Mouse (Mus musculus) spleen, adult 2 months (tissue): ENCODE measurements around the gene Spag17. TPM values are rescaled to one million over a fixed set of nuclear protein-coding genes. Genes with fewer than 3 reads are reported as not detected.

Experiments
- DNase-seq, 2 experiments: peaks; one replicate each; pipeline versions ENCODE4 v3.0.0 to v3.0.0-alpha.2; 2012 to 2021; ENCODE audit warnings: low spot score in 2 of 2, low read depth in 1 of 2
- H3K27ac ChIP-seq: fragments of 200-500 bp; 2 replicates; pipeline ENCODE4 v1.5.1; 2012; ENCODE audit warnings: low read length, inconsistent platforms; ENCODE audit not compliant: insufficient read depth
- H3K27me3 ChIP-seq: fragments of 200-500 bp; 2 replicates; pipeline ENCODE4 v1.6.1; 2012; ENCODE audit warnings: mild to moderate bottlenecking, moderate library complexity, low read length, inconsistent platforms; ENCODE audit not compliant: control insufficient read depth, insufficient read depth
- H3K36me3 ChIP-seq: fragments of 200-500 bp; 2 replicates; pipeline ENCODE4 v1.6.1; 2012; ENCODE audit warnings: mild to moderate bottlenecking, low read length, inconsistent platforms; ENCODE audit not compliant: control insufficient read depth, insufficient read depth
- H3K4me1 ChIP-seq: fragments of 200-500 bp; 2 replicates; pipeline ENCODE4 v1.6.1; 2011; ENCODE audit warnings: inconsistent platforms; ENCODE audit not compliant: control insufficient read depth, insufficient read depth, insufficient read length
- H3K4me3 ChIP-seq: fragments of 200-500 bp; 2 replicates; pipeline ENCODE4 v1.5.1; 2011; ENCODE audit warnings: mild to moderate bottlenecking, inconsistent platforms; ENCODE audit not compliant: insufficient read depth, insufficient read length; ENCODE audit errors: extremely low read depth
- CTCF ChIP-seq: fragments of 200-500 bp; IDR thresholded peaks from 2 replicates; pipeline ENCODE4 v1.5.1; 2011; ENCODE audit warnings: mild to moderate bottlenecking, inconsistent platforms; ENCODE audit not compliant: insufficient read depth, insufficient read length, insufficient replicate concordance; ENCODE audit errors: extremely low read depth
- POLR2A ChIP-seq: fragments of 200-500 bp; IDR thresholded peaks from 2 replicates; pipeline ENCODE4 v1.6.1; 2011; ENCODE audit warnings: low read depth, low read length, inconsistent platforms
- WGBS: fragments of 180-500 bp; shearing (Covaris S2); methylation state at CpG from one replicate; pipeline ENCODE4 v1.1.7; 2018; 5-methylcytosine and 5-hydroxymethylcytosine counted together
- polyA plus RNA-seq: library from polyadenylated mRNA; depleted of rRNA; stranded (reverse); fragments of >200 nt; gene quantifications from 2 replicates; pipeline ENCODE4 v1.2.3, GENCODE M21; 2012

The Spag17 gene
- polyA plus RNA-seq, 1 experiment, result not detected

DNA sequence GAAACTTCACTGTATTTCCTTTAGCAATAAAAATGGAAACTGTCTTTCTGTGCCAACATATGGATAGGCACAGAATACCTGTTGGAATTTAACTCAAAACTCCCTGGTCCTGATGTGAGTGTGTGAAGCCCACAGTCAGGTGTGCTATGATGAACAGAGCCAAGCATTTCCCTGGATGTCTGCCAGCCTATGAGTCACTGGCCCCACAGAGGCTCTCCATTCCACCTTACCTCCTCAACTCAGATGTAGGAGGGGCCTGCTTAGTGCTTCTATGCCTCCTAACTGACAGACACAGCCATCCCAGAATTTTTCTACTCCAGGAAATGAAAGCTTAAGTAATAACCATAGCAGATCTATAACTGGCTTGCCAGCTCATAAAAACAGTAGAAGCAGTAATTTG lies 124.6 kb downstream of the Spag17 start:
- no peaks in the 10 kb centered on the region for H3K36me3 ChIP-seq
- no peak overlapping the region for H3K27ac ChIP-seq
- no peaks in the 10 kb centered on the region for H3K4me1 ChIP-seq
- DNase-seq, result no peak
- no peaks in the 10 kb centered on the region for H3K27me3 ChIP-seq
- TF ChIP-seq POLR2A (no peak), CTCF (no peak)
- no peak overlapping the region for H3K4me3 ChIP-seq

DNA sequence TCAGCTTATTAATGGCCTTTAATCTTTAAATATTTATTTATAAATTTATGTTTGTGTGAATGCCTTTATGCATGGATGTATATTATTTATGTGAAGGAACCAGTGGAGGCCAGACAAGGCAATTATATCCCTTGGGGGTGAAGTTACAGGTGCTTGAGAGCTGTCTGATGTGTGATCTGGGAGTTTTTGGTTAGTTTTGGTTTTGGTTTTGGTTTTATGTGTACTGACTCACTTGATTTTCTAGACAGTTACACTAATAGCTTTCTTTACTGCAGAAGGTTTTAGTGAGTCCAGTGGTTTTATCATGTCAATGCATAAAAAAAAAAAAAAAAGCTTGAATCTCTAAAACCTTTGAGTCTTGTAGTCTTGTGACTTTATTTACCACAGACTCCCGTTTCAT lies 128.9 kb downstream of the Spag17 start:
- TF ChIP-seq CTCF (no peak), POLR2A (no peak)
- WGBS, result 90% methylated on average over 1 of the region's 1 CpGs
- Histone ChIP-seq H3K27me3 (no peaks in the 10 kb centered on the region), H3K27ac (no peak overlapping the region), H3K4me1 (no peaks in the 10 kb centered on the region), H3K4me3 (no peak overlapping the region), H3K36me3 (no peaks in the 10 kb centered on the region)
- no peak for DNase-seq

GRCm38 (mm10) chr3:100031291-100031690 lies 146.1 kb downstream of the Spag17 start:
- Histone ChIP-seq H3K27ac (no peak overlapping the region), H3K4me1 (no peaks in the 10 kb centered on the region), H3K36me3 (no peaks in the 10 kb centered on the region), H3K4me3 (no peak overlapping the region), H3K27me3 (no peaks in the 10 kb centered on the region)
- DNase-seq, result no peak
- TF ChIP-seq CTCF (no peak), POLR2A (no peak)
- WGBS, result 61% methylated on average over 4 of the region's 4 CpGs

DNA sequence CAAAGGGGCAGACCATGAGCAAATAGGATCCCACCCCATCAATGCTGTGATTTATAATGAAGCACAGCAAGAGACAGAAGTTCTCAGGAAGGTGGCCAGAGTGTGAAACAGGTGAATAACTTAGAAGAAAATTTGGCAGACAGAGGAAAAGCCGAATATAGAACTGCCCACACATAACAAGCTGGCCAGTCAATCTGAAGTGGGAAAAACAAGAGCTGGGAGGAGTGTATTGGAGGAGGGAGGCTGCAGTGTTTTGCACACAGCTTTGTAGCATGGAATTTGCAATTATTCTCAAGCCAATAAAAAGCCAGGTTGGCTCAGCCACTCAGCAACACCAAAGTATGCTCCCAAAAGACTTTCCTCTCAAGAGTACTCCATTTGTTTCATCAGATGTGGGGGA lies 147.8 kb downstream of the Spag17 start:
- TF ChIP-seq CTCF (no peak), POLR2A (no peak)

GRCm38 (mm10) chr3:100034366-100034956 lies 149.3 kb downstream of the Spag17 start:
- TF ChIP-seq POLR2A, result no peak
- no peak for TF ChIP-seq CTCF
- Histone ChIP-seq H3K4me3 (no peak overlapping the region), H3K27ac (no peak overlapping the region), H3K27me3 (no peaks in the 10 kb centered on the region), H3K36me3 (no peaks in the 10 kb centered on the region), H3K4me1 (no peaks in the 10 kb centered on the region)
- DNase-seq, result no peak
- WGBS, result 81% methylated on average over 4 of the region's 4 CpGs

More for the DNA sequence above, 147.8 kb downstream of the Spag17 start:
- no peak overlapping the region for H3K27ac ChIP-seq
- no peak for DNase-seq
- H3K27me3 ChIP-seq, result no peaks in the 10 kb centered on the region
- H3K4me1 ChIP-seq, result no peaks in the 10 kb centered on the region
- 67% methylated on average over 1 of the region's 1 CpGs for WGBS
- no peak overlapping the region for H3K4me3 ChIP-seq
- no peaks in the 10 kb centered on the region for H3K36me3 ChIP-seq

- Histone ChIP-seq H3K4me1 (no peaks in the 10 kb centered on the region), H3K27me3 (no peaks in the 10 kb centered on the region), H3K4me3 (no peak overlapping the region), H3K36me3 (no peaks in the 10 kb centered on the region), H3K27ac (no peak overlapping the region)
- DNase-seq, result no peak
- WGBS, result 85% methylated on average over 3 of the region's 3 CpGs
- TF ChIP-seq POLR2A (no peak), CTCF (no peak)
Measured at GRCm38 (mm10) chr3:100035097-100035496, 149.9 kb downstream of the Spag17 start.

GRCm38 (mm10) chr3:100036846-100037245 lies 151.6 kb downstream of the Spag17 start:
- TF ChIP-seq POLR2A, result no peak
- TF ChIP-seq CTCF, result no peak
- DNase-seq, result no peak
- no peaks in the 10 kb centered on the region for H3K36me3 ChIP-seq
- H3K27ac ChIP-seq, result no peak overlapping the region
- H3K4me3 ChIP-seq, result no peak overlapping the region
- WGBS, result 64% methylated on average over 5 of the region's 5 CpGs
- H3K4me1 ChIP-seq, result no peaks in the 10 kb centered on the region
- H3K27me3 ChIP-seq, result no peaks in the 10 kb centered on the region
